Mouse (Mus musculus): Measurements from ENCODE around the gene Mgrn1.

Gene Mgrn1

DNA sequence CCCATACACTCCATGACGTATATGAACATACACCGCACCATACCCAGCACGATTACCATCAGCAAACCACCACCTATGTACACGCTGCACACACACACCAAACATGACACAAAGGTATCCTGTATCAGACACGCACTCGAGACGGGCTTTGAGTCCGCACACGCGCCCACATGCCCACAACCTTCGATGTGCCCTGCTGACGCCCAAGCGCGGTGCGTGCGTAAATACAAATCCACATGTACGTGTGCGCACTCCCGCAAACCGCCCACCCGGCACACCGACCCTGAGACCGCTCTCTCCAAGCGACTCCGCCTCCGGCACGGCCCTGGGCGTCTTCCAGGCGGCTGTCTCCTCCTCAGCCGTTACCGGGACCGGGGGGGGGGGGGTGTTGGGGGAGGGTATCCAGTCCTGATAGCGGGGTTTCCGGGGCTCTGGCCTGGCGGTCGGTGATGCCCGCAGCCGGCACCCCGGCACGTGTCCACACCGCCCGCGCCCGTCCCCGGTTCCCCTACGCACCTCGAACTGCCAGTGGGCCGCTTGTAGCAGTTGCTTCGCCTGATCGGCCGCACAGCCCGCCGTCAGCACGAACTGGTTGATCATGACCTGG, 6.8 kb upstream of the Mgrn1 start:
- DNase-seq (ENCODE audit: low spot score in 2 of 2), result peak; percentile 42 to 55

DNA sequence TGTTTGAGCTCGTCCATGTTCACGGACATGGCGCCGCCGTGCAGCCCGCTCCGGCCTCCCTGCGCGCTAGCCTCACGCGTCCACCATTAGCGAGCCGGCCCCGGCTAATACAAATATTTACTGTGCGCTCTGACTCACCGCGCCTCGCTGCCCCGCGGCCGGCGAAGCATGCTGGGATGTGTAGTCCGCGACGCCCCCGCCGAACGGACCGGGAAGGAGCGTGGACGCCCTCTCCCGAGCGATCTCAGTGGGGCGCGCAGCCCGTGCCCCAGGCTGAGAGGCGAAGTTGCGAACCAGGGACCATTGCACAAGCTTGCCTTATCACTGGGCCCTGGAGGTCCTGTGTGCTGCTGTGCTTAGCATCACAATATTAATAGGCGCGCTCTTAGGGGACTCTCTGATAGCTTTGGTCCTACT, 6.3 kb upstream of the Mgrn1 start:
- peak; percentile 82 to 87 for DNase-seq (ENCODE audit: low spot score in 2 of 2)

DNA sequence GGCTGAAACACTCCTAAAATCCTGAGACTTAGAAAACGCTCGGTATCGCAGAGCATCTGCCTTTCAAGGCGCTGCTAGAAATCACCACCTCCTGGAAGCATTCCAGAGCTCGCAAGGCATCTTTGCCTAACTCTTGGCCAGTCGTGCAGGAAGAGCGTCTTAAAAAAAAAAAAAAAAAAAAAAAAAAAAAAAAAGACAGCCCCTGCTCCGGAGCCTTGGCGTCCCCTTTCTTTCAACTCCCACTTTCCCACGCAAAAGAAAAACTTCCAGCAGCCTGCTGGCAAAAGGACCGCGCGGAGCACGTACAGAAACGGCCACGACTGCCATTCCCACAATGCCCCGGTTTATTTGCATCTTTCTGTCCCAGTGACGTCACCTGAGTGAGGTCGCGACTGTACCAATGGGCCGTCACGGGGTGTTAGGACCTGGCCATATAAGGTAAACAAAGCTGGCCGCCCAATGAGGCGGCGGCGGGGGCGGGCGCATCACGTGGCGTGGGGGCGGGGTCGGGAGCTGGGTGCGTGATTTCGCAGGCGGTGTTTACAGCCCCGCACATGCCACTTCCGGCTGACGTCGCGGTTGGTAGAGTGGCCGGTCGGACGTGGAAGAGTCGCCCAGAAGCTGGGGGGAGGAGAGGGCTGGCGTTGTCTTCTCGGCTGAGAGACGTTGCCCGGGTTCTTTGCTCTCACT, 5.8 kb upstream of the Mgrn1 start, which contains the start of gene Ubald1:
Gene Ubald1 (minus strand): TSS at position 180 of the 690 bp plus-strand sequence.
- peak; percentile 97 to 99 for DNase-seq (ENCODE audit: low spot score in 2 of 2)

DNA sequence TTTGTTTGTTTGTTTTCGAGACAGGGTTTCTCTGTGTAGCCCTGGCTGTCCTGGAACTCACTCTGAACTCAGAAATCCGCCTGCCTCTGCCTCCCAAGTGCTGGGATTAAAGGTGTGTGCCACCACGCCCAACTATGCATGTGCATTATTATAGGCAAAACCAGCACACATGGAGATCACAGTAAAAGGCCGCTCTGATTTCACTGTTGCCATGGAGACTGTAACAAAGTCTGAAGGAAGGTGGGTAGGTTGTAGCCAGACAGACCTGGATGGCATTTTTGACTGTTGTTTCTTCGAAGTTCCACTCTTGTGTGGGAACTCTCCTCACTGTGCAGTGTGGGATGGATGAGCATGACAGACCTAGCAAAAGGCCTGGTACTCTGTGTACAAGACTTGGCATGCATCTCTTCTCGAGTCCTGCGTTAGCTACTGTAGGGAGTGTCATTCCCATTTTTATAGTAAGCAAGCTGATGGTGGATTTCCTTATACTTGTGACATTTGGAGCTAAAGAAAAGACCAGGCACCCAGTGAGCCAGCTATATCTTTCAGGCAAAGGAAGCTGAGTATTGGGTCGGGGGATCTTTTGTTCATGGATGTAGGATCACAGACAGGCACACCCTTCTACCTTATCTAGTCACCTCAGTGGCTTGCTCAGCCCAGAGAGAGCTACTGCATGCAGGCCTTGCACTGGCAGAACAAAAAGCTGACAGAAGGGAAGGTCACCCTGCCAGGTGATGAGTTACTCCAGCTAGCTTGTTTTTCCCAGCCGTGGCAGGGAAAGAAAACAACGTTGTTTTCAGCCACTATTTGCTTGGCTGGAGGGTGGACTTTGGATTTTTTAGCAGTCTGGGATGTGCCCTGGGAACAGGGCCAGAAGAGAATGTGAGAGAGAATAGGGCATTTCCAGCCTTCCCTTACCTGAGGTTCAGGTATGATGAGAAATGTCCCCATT, 4.4 kb upstream of the Mgrn1 start:
- no peak for DNase-seq (ENCODE audit: low spot score in 2 of 2)

DNA sequence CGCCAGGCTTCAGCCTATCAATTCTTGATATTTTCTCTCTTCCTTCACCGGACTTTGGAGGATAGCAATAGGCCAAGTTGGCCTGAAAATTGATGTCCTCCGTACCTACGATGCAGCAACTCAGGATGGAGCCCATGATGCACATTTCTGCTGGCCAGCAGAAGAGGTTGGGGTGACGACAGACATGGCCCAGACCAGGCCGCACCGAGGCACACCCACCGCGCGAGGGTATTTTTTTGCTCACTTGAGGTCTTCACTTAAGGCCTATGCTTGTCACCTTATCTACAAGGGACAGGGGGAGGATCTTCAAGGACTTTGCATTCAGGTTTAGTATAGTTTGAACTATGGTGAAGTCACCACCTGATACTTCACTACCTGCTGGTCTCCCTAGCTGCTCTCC, 1.1 kb upstream of the Mgrn1 start:
- DNase-seq (ENCODE audit: low spot score in 2 of 2), result no peak

- DNase-seq (ENCODE audit: low spot score in 2 of 2), result no peak
Observed at GRCm38 (mm10) chr16:4886690-4887020, 606 bp downstream of the Mgrn1 start.

DNA sequence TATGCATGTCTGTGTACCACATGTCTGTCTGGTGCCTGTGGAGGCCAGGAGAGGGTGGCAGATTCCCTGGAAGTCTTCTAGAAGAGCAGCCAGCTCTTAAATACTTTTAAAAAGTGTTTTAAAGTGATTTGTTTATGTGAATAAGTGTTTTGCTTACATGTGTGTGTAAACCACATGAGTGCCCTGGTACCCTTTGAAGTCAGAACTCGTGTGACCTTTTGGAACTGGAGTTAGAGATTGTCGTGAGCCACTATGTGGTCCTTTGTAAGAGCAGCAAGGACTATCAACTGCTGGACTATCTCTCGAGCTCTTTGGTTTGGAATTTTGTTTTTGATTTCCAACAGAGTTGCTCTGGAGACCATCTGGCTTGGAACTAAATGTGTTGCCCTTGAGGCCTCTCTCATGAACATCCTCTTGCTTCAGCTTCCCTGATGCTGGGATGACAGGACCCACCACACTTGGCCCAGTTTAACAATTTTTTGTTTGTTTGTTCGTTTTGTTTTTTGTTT, 4.2 kb downstream of the Mgrn1 start:
- DNase-seq (ENCODE audit: low spot score in 2 of 2), result no peak

- DNase-seq (ENCODE audit: low spot score in 2 of 2), result no peak
Observed at GRCm38 (mm10) chr16:4892171-4892570, 6.1 kb downstream of the Mgrn1 start.

DNA sequence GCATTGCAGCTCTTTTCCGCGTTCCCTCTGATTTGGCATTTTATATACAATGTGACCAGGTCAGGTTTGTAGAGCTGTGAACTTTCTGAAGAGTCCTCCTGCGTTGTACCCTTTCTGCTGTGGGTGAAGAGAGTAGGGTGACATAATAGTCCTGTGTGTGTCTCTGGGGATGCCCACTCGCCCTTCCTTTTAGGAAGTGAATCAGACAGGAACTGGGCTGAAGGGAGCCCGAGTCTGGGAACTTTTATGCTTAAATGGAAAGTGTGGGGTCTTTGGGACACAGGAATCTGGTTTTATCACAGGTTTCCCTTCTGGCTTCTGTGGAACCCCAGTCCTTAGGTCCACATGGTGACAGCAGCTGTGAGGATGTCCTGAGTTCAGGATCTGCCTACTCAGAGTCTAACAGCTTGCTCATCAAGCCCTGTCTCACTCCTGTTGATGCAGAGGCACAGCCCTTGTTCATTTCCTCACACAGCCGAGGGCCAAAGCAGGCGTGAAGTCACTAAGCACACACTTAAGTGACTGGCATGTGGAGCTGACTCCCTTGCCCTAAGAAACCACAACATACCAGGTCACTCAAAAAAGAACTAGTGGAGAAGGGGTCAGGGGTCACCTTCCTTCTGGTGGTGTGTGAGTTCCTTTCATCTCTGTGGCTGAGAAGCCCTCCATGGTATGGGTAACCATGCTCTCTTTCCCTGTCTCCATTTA, 8.3 kb downstream of the Mgrn1 start:
- no peak for DNase-seq (ENCODE audit: low spot score in 2 of 2)

DNA sequence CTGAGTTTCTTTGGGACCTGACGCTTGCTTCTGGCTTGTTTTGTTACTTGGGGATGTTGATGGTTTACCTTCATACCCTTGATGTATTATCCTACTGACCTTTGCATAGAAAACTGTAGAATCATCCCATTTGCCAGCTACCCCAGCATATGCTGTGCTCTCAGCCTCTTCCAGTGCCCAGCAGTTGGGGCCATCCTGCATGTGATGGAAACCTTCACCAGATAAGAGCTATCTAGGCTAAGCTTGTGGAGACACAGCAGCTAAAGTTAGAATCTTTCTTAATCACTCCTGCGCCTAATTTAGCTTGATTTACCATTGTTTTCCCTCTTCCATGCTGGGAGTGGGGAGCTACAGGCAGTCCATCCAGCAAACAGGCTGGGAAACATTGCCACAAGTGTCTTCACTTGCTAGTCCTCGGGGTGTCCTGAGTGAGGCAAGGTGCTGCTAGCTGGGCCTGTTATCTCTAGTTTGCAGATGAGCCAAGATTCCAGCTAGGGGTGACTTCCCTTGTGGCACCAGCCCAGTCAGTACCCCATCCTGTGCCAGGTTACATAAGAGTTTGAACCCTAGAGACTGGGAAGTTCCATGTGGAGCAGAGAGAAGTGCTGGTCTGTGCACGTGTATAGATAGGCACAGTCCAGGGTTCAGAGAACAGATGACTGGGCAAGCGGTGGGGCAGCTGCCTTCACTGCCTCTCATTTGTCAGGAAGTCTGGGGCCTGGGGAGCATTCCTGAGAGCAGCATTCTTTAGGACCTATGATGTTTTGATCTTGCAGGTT, 10.4 kb downstream of the Mgrn1 start:
- DNase-seq (ENCODE audit: low spot score in 2 of 2), result no peak

- DNase-seq (ENCODE audit: low spot score in 2 of 2), result no peak
Observed at GRCm38 (mm10) chr16:4897146-4897730, 11.2 kb downstream of the Mgrn1 start.

DNA sequence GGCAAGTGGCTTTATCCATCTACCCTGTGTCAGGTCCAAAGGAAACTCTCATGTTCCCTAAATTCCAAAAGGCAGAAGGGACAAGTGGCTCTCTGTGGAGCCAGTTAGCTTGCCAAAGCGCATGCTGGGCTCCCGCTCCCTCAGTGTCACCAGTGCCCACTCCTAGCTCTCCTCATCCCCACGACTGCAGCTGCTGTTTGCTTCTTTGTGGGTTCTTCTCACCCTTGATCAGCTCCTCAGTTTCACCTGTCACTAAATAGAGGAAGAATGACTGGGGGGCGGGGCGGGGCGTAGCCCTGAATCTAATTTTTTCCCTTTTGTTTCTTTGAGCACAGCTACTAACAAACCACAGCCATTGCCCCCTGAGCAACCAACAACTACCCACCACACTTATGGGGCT, 12.8 kb downstream of the Mgrn1 start:
- no peak for DNase-seq (ENCODE audit: low spot score in 2 of 2)

DNA sequence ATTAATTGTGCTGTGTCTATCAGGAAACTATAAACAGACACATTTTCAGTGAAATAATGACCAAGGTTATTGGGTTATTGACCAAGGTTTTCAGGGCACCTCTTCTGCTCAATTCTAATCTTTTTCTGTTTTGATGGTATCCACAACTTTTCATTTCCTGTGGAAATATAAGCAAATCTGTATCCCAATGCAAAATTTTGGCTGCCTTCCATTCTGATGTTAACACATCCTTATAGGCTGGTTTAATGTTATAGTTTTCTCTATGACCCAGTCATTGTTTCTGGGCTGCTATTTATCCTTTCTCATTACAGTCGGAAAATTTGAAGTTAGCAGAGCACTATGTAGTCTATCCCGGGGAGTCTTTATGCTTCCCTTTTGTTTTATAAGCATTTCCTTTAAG, 13.7 kb downstream of the Mgrn1 start:
- no peak for DNase-seq (ENCODE audit: low spot score in 2 of 2)

DNA sequence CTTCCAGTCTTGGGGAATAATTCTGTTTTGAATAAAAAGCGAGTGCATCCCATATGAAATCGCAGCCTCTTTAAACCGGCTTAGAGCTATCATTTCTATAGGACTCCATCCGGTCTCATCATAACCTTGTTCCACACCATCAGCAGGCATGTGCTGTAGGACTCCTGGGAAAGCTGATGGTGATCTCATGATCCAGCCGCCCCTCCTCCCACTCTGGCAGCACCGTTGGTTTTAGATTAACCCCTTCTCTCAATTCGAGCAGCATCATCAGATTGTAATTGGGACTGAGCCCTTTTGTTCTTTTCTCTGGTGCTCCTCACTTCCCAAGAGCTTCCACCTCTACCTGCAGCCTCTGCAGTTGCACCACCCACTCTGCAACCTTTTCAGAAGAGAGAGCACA, 15.1 kb downstream of the Mgrn1 start:
- DNase-seq (ENCODE audit: low spot score in 2 of 2), result no peak

DNA sequence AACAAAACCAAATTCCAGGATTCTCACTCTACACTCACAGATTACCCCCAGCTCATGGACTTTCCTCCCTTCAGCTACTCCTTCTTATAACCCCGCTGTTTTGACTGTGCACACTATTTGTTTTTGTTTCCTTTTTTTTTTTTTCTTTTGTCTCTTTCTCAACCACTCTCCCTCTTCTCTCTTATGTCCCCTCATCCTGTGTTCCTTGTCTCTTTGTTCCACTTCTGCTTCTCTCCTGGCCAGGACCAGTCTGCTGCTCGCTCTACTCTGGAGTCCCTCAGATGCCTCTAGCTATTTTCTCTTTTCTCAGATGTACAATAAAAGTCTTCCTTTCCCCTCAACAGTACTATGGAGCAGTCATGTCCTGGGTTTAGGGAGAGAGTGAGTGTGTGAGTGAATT, 16.3 kb downstream of the Mgrn1 start:
- no peak for DNase-seq (ENCODE audit: low spot score in 2 of 2)

DNA sequence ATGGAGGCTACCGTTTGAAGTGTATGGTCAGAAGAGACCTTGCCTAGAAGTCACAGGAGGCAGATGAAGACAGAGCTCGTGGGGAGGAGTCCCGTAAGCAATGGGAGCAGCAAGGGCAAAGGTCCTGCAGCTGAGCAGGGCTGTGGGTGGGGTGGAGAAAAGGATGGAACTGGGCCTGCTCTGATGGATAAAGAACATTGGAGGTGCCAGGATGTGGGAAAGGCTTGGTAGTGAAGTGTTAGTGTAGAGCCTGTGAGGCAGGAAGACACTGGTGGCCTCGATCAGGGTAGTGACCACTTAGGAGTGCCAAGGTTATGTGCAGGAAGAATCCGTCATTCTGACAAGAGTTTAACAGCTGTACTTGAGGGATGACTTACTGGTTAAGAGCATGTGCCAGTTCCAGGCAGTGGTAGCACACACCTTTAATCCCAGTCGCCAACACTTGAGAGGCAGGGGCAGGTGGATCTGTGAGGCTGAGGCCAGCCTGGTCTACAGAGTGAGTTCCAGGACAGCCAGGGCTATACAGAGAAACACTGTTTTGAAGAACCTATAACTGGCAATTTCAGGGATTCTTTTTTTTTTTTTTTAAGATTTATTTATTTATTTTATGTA, 17.5 kb downstream of the Mgrn1 start:
- DNase-seq (ENCODE audit: low spot score in 2 of 2), result no peak

- no peak for DNase-seq (ENCODE audit: low spot score in 2 of 2)
Observed at GRCm38 (mm10) chr16:4904878-4905277, 18.8 kb downstream of the Mgrn1 start.

- no peak for DNase-seq (ENCODE audit: low spot score in 2 of 2)
Observed at GRCm38 (mm10) chr16:4905591-4905990, 19.5 kb downstream of the Mgrn1 start.

GRCm38 (mm10) chr16:4906559-4906958, 20.5 kb downstream of the Mgrn1 start:
- DNase-seq (ENCODE audit: low spot score in 2 of 2), result no peak

- DNase-seq (ENCODE audit: low spot score in 2 of 2), result no peak
Observed at GRCm38 (mm10) chr16:4907386-4907785, 21.3 kb downstream of the Mgrn1 start.
